Mouse (Mus musculus) embryonic fibroblast, embryonic 13.5 days (primary cell): Measurements from ENCODE around the gene Lrrc32. TPM values are rescaled to one million over a fixed set of nuclear protein-coding genes. Genes with fewer than 3 reads are reported as not detected.

Experiments
- H3K27ac ChIP-seq: 2 replicates; pipeline ENCODE4 v1.5.1; 2012; ENCODE audit warnings: low read length, control low read depth, inconsistent platforms; ENCODE audit not compliant: insufficient read depth
- H3K4me1 ChIP-seq: 2 replicates; pipeline ENCODE4 v1.6.1; 2011; ENCODE audit warnings: low read length; ENCODE audit not compliant: control insufficient read depth, insufficient read depth
- H3K4me3 ChIP-seq: 2 replicates; pipeline ENCODE4 v1.5.1; 2011; ENCODE audit warnings: mild to moderate bottlenecking, control low read depth, low read length; ENCODE audit not compliant: insufficient read depth
- CTCF ChIP-seq: IDR thresholded peaks from 2 replicates; pipeline ENCODE4 v1.5.1; 2011; ENCODE audit warnings: mild to moderate bottlenecking, control low read depth, low read length, moderate library complexity, borderline replicate concordance; ENCODE audit not compliant: insufficient read depth
- POLR2A ChIP-seq: IDR thresholded peaks from 2 replicates; pipeline ENCODE4 v1.6.1; 2011; ENCODE audit warnings: low read depth, mild to moderate bottlenecking, control low read depth, low read length, moderate library complexity
- polyA plus RNA-seq: library from polyadenylated mRNA; stranded (reverse); fragments of >200 nt; gene quantifications from 2 replicates; pipeline ENCODE4 v1.2.4, GENCODE M21; 2011; ENCODE audit warnings: low read depth; ENCODE audit not compliant: missing spikeins, insufficient read length

Lrrc32 gene
- 95.5 and 220 TPM in 2 replicates for polyA plus RNA-seq

- Histone ChIP-seq H3K27ac (peak within 1 kb of the TSS; percentile 59), H3K4me1 (peaks cover 21% of the 10 kb centered on the region), H3K4me3 (peak within 1 kb of the TSS; percentile 56)
- TF ChIP-seq POLR2A (no peak), CTCF (no peak)
Measured at GRCm38 (mm10) chr7:98489131-98489530, at the start of gene Lrrc32. Gene Lrrc32 (plus strand): TSS chr7:98489283.

DNA sequence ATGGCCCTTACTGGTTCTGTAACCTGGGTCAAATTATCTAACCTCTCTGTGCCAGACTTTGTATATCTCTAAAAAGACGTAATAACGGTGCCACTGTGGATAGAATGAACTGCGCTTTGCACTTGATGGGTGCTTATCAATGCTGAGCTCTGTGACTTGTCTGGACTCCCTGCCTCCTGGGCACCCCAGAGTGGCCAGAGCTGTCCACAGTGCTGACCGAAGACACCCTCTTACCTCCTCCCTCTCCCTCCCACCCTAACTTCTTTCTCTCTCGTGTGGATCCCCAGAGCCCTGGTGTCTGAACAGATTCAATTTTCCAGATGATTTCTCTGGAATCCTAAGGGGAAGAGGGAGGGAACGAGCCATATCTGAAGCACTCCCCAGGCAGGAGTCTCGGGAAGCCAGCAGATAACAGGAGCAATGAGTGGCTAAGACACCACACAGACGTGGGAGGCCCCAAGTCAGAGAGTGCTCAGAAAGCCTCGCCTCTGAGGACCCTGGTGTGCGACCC lies 49.1 kb upstream of the Lrrc32 start, which contains the start of gene Gucy2d:
Gene Gucy2d, plus strand, starts transcription at position 461 of the 511 bp plus-strand sequence.
- no peak for TF ChIP-seq CTCF
- TF ChIP-seq POLR2A = no peak
- Histone ChIP-seq H3K27ac (no peak within 1 kb of the TSS), H3K4me1 (no peaks in the 10 kb centered on the region), H3K4me3 (no peak within 1 kb of the TSS)

DNA sequence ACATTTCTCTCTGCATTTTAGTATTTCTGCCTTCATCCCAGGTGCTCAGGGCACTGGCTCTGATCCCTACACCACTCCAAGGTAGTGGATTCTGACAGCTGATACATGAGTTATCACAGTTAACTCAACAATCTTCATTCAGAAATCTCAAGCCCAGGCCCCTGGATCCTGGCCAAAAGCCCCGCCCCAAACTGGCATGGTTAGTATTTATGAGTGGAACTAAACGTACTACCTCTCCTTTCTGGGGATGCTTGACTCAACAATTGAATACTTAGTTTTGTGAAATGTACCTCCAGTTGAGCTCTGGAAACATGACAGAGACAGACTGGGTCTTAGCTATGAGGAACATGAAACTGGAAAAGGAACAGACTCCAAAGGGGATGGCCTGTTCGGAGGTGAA lies 42.2 kb upstream of the Lrrc32 start:
- no peak overlapping the region for H3K4me3 ChIP-seq
- TF ChIP-seq POLR2A = no peak
- TF ChIP-seq CTCF = no peak
- H3K4me1 ChIP-seq = no peaks in the 10 kb centered on the region
- H3K27ac ChIP-seq = no peak overlapping the region

DNA sequence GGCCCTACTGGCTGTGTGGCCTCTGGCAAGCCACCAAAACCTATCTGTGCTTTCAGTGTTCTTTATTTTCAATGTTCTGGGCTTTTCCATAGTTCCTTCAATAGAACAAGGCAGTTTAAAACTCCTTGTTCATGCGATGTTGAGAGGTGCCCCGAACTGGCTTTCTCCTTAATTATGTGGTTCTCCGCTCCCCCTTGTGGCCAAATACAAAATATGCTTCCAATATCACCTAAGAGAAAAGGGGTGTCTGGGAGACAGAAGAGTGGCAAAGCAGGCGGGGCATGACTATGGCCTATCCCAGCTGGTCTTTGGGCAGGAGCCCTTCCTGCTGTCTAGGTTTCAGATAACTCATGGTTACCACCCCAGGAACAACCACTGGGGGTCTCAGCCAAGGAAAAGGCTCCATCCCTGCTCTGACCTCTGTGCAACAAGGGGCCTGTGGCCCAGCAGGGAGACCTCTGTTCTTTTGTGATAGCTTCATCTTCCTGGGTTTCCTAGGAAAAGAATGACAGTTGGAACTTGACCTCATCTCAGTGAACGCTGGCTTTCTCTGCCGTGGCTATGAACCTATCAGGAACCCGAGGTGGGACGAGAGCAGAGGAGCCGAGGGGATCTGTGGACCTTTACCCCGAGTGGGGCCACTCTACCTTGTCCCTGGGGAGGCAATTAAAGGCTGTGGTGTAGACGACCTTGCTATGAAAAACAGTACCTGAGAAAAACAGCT lies 41.3 kb upstream of the Lrrc32 start:
- TF ChIP-seq CTCF (no peak), POLR2A (no peak)
- no peak overlapping the region for H3K4me3 ChIP-seq
- H3K27ac ChIP-seq = no peak overlapping the region
- H3K4me1 ChIP-seq = no peaks in the 10 kb centered on the region

GRCm38 (mm10) chr7:98448309-98448630 lies 40.8 kb upstream of the Lrrc32 start:
- Histone ChIP-seq H3K4me3 (no peak overlapping the region), H3K4me1 (no peaks in the 10 kb centered on the region), H3K27ac (no peak overlapping the region)
- TF ChIP-seq CTCF (no peak), POLR2A (no peak)

DNA sequence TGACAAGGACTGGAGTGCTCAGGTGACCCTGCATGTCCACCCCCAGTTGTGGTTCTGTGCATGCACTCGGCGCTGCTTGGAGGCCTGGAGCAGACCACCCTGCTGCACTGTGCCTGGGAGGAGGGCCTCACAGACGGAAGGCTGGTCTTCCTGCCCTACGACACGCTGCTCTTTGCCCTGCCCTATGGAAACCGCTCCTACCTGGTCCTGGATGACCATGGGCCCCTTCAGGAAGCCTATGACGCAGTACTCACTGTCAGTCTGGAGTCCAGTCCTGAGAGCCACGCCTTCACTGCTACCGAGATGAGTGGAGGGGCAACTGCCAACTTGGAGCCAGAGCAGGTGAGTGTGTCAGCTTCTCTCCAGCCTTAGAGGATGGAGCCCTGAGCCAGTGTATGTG lies 39.4 kb upstream of the Lrrc32 start:
- H3K4me3 ChIP-seq = no peak overlapping the region
- H3K4me1 ChIP-seq = no peaks in the 10 kb centered on the region
- TF ChIP-seq POLR2A = no peak
- no peak for TF ChIP-seq CTCF
- no peak overlapping the region for H3K27ac ChIP-seq

GRCm38 (mm10) chr7:98454397-98455120 lies 34.5 kb upstream of the Lrrc32 start:
- TF ChIP-seq POLR2A (no peak), CTCF (no peak)
- H3K27ac ChIP-seq = no peak overlapping the region
- no peaks in the 10 kb centered on the region for H3K4me1 ChIP-seq
- H3K4me3 ChIP-seq = no peak overlapping the region

GRCm38 (mm10) chr7:98460319-98460718 lies 28.8 kb upstream of the Lrrc32 start:
- no peak overlapping the region for H3K27ac ChIP-seq
- no peak for TF ChIP-seq POLR2A
- H3K4me1 ChIP-seq = no peaks in the 10 kb centered on the region; the same call in 1 of the 2 replicates
- no peak overlapping the region for H3K4me3 ChIP-seq

DNA sequence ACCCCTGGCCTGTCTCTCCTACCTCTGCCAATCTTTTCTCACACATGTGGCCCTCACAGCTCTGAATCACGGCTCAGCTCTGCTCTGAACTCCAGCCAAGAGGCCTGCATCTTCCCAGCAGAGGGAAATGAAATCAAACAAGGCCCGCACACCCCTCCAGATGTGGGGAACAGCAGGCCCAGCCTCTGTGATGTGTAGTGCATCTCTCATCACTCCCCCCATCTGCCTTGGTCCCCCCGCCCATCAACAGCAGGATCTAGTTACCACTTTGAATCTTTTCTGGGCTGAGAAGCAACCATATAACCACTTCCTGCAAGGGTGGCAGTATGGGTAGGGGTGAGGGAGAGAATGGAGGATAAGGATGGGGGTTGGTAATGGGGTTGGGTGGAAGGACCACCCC lies 20.0 kb upstream of the Lrrc32 start:
- TF ChIP-seq CTCF = no peak
- no peak for TF ChIP-seq POLR2A
- Histone ChIP-seq H3K4me1 (no peaks in the 10 kb centered on the region), H3K27ac (no peak overlapping the region), H3K4me3 (no peak overlapping the region)

DNA sequence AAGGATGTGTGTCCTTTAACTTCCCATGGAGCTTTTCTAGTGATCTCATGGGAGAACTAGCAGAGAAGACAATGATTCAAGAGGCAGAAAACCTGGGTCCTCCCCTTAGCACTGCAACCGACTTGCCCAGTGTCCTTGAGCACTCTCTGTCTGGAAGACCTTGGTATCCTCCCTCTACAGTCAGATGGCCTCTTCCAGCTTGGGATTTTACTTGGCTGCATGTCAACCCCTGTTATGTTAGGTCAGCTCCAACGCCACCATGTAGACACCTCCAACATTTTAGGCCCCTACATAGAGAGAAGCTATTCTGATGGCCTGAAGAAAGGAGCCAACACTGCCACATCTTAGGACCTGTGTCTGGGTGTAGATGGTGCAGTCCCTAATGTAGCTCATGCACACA lies 16.6 kb upstream of the Lrrc32 start:
- TF ChIP-seq CTCF = no peak
- TF ChIP-seq POLR2A = no peak
- Histone ChIP-seq H3K4me1 (no peaks in the 10 kb centered on the region), H3K4me3 (no peak overlapping the region), H3K27ac (no peak overlapping the region)

DNA sequence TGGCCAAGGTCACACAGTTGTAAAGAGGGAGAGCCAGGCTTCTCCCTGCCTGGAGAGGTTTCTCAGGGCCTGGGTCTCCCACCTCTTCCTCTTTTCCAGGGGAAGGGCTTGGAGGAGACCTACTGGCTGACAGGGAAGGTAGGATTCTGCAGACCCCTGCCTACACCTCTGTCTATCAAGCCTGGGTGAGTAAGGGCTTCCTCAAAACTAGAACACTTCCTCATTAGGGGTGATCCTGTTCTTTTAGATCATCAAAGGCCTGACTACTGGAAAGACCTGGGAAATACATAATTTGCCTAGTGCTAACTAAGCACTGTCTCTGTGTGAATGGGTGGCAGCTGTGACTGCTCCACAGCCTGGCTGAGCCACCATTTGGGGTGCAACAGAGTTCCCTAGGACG lies 14.5 kb upstream of the Lrrc32 start:
- TF ChIP-seq POLR2A (no peak), CTCF (no peak)
- H3K4me3 ChIP-seq = no peak overlapping the region

More for the DNA sequence above, 14.5 kb upstream of the Lrrc32 start:
- Histone ChIP-seq H3K4me1 (no peaks in the 10 kb centered on the region), H3K27ac (no peak overlapping the region)
